Mouse (Mus musculus) lung, adult 2 months (tissue): ENCODE measurements at regions not wholly inside any gene's neighbourhood (a gene's known extent, or its start where the extent isn't known, plus 50 kb on each side); places are given as distances from the start of the nearest gene placed in this dataset.

Experiments used
- CTCF ChIP-seq: fragments of 200-500 bp; IDR thresholded peaks from 2 replicates; pipeline ENCODE4 v1.5.1; 2011; ENCODE audit warnings: mild to moderate bottlenecking, low read length, control low read depth; ENCODE audit not compliant: insufficient read depth
- POLR2A ChIP-seq: fragments of 200-500 bp; IDR thresholded peaks from 2 replicates; pipeline ENCODE4 v1.6.1; 2011; ENCODE audit warnings: low read depth, mild to moderate bottlenecking, control low read depth, low read length, borderline replicate concordance; ENCODE audit errors: extremely low read depth

- TF ChIP-seq CTCF, result no peak
- TF ChIP-seq POLR2A, result no peak
Measured at GRCm38 (mm10) chr9:68372726-68373125, 280.9 kb upstream of the Rora start.
